Mouse (Mus musculus): Measurements from ENCODE around the gene Higd1c. TPM values are rescaled to one million over a fixed set of nuclear protein-coding genes. Genes with fewer than 3 reads are reported as not detected.
"Not testable (repeated sequence)": the region's sequence is repeated elsewhere in the genome, so short reads cannot be mapped to it uniquely, and the experiment has no call there.

Higd1c gene
- polyA plus RNA-seq, 1 experiment from 2014 or later, result not detected

DNA sequence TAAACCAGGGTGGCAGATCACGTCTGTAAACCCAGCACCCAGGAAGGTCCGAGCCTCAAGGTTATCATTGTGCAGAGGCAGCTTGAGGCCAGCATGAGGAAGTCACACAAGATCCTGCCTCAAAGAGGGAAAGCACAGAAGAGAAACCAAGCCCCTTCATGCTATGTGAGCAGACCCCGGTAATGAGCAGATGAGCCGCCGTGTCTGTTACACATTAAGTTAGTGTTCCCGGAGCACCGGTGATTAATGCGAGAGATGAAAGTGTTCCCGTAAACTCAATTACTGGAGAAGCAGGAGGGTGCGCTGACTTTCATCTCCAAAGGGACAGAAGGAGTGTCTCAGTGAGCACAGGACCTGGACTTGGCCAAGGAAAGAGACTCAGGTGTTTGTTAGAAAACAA, 35.0 kb upstream of the Higd1c start:
- ATAC-seq (replicated peaks; ENCODE audit: insufficient number of reproducible peaks, low FRiP score, low TSS enrichment); H3K36me3 ChIP-seq (ENCODE audit: control insufficient read depth, insufficient read depth, low read length); H3K27me3 ChIP-seq (ENCODE audit: control insufficient read depth, insufficient read depth, low read length); H3K4me1 ChIP-seq (ENCODE audit: control insufficient read depth, insufficient read depth, low read length); H3K4me3 ChIP-seq (ENCODE audit: low read depth, low read length); H3K9me3 ChIP-seq (replicated peaks; ENCODE audit: control insufficient read depth, low read length); H3K4me2 ChIP-seq; H3K9ac ChIP-seq (ENCODE audit: low read depth, low read length); H3K27ac ChIP-seq (ENCODE audit: low read depth, low read length): not testable (repeated sequence)
- WGBS (ENCODE audit: insufficient replicate concordance), result 82% methylated on average over 10 of the region's 10 CpGs

GRCm38 (mm10) chr15:100330739-100331138, 33.6 kb upstream of the Higd1c start:
- ATAC-seq (replicated peaks; ENCODE audit: insufficient number of reproducible peaks, low FRiP score, low TSS enrichment), result no peak
- H3K4me2 ChIP-seq, result no peak overlapping the region
- no peaks in the 10 kb centered on the region for H3K27me3 ChIP-seq (ENCODE audit: control insufficient read depth, insufficient read depth, low read length)
- H3K4me3 ChIP-seq (ENCODE audit: low read depth, low read length), result no peak overlapping the region
- H3K27ac ChIP-seq (ENCODE audit: low read depth, low read length), result no peak overlapping the region
- no peaks in the 10 kb centered on the region for H3K9me3 ChIP-seq (replicated peaks; ENCODE audit: control insufficient read depth, low read length)
- H3K9ac ChIP-seq (ENCODE audit: low read depth, low read length), result no peak overlapping the region
- 86% methylated on average over 7 of the region's 7 CpGs for WGBS (ENCODE audit: insufficient replicate concordance)
- H3K4me1 ChIP-seq (ENCODE audit: control insufficient read depth, insufficient read depth, low read length), result no peaks in the 10 kb centered on the region
- H3K36me3 ChIP-seq (ENCODE audit: control insufficient read depth, insufficient read depth, low read length), result no peaks in the 10 kb centered on the region

GRCm38 (mm10) chr15:100332077-100332961, 32.0 kb upstream of the Higd1c start:
- H3K36me3 ChIP-seq (ENCODE audit: control insufficient read depth, insufficient read depth, low read length); H3K27me3 ChIP-seq (ENCODE audit: control insufficient read depth, insufficient read depth, low read length); H3K9me3 ChIP-seq (replicated peaks; ENCODE audit: control insufficient read depth, low read length); H3K9ac ChIP-seq (ENCODE audit: low read depth, low read length); H3K27ac ChIP-seq (ENCODE audit: low read depth, low read length); ATAC-seq (replicated peaks; ENCODE audit: insufficient number of reproducible peaks, low FRiP score, low TSS enrichment); H3K4me2 ChIP-seq; H3K4me3 ChIP-seq (ENCODE audit: low read depth, low read length); H3K4me1 ChIP-seq (ENCODE audit: control insufficient read depth, insufficient read depth, low read length): not testable (repeated sequence)
- 18% methylated on average over 1 of the region's 10 CpGs for WGBS (ENCODE audit: insufficient replicate concordance)

- H3K4me3 ChIP-seq (ENCODE audit: low read depth, low read length), result no peak within 1 kb of the TSS
- no peak within 1 kb of the TSS for H3K27ac ChIP-seq (ENCODE audit: low read depth, low read length)
- no peaks in the 10 kb centered on the region for H3K9me3 ChIP-seq (replicated peaks; ENCODE audit: control insufficient read depth, low read length)
- no peaks in the 10 kb centered on the region for H3K27me3 ChIP-seq (ENCODE audit: control insufficient read depth, insufficient read depth, low read length)
- H3K36me3 ChIP-seq (ENCODE audit: control insufficient read depth, insufficient read depth, low read length), result no peaks in the 10 kb centered on the region
- H3K9ac ChIP-seq (ENCODE audit: low read depth, low read length), result no peak within 1 kb of the TSS
- no peaks in the 10 kb centered on the region for H3K4me1 ChIP-seq (ENCODE audit: control insufficient read depth, insufficient read depth, low read length)
- WGBS (ENCODE audit: insufficient replicate concordance), result 81% methylated on average over 10 of the region's 10 CpGs
- H3K4me2 ChIP-seq, result no peak within 1 kb of the TSS
- ATAC-seq (replicated peaks; ENCODE audit: insufficient number of reproducible peaks, low FRiP score, low TSS enrichment), result no peak
Observed at GRCm38 (mm10) chr15:100334629-100335028, 29.7 kb upstream of the Higd1c start, which contains the start of gene Mettl7a3. Gene Mettl7a3, plus strand, starts transcription at chr15:100334929.

DNA sequence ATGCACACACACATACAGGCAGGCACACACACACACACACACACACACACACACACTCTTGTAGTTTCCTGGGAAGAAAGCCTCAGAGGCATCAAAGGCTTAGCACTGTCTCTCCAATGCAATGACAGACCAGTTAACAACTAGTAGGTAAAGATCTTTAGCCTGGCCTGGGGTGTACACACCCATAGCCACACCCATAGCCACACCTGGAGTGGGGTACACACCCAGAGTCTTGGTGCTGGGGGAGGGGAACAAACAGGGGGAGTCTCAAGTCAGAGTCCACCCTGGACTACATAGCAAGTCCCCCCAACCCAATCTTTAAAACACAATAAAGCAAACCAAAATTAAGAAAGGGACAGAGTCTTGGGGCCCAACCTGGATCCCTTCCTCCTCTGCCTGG, 27.0 kb upstream of the Higd1c start:
- not testable (repeated sequence) for H3K4me1 ChIP-seq (ENCODE audit: control insufficient read depth, insufficient read depth, low read length); H3K9ac ChIP-seq (ENCODE audit: low read depth, low read length); H3K36me3 ChIP-seq (ENCODE audit: control insufficient read depth, insufficient read depth, low read length); H3K4me2 ChIP-seq; H3K27me3 ChIP-seq (ENCODE audit: control insufficient read depth, insufficient read depth, low read length); H3K9me3 ChIP-seq (replicated peaks; ENCODE audit: control insufficient read depth, low read length); ATAC-seq (replicated peaks; ENCODE audit: insufficient number of reproducible peaks, low FRiP score, low TSS enrichment); H3K27ac ChIP-seq (ENCODE audit: low read depth, low read length); H3K4me3 ChIP-seq (ENCODE audit: low read depth, low read length)

- H3K4me3 ChIP-seq (ENCODE audit: low read depth, low read length); H3K27me3 ChIP-seq (ENCODE audit: control insufficient read depth, insufficient read depth, low read length); H3K36me3 ChIP-seq (ENCODE audit: control insufficient read depth, insufficient read depth, low read length); H3K4me2 ChIP-seq; H3K4me1 ChIP-seq (ENCODE audit: control insufficient read depth, insufficient read depth, low read length); H3K27ac ChIP-seq (ENCODE audit: low read depth, low read length); H3K9ac ChIP-seq (ENCODE audit: low read depth, low read length); H3K9me3 ChIP-seq (replicated peaks; ENCODE audit: control insufficient read depth, low read length): not testable (repeated sequence)
- 36% methylated on average over 10 of the region's 10 CpGs for WGBS (ENCODE audit: insufficient replicate concordance)
- 0 out of 2 replicates have a peak, but pooled peaks have one; percentile 14 for ATAC-seq (replicated peaks; ENCODE audit: insufficient number of reproducible peaks, low FRiP score, low TSS enrichment)
Observed at GRCm38 (mm10) chr15:100337847-100338246, 26.5 kb upstream of the Higd1c start.

DNA sequence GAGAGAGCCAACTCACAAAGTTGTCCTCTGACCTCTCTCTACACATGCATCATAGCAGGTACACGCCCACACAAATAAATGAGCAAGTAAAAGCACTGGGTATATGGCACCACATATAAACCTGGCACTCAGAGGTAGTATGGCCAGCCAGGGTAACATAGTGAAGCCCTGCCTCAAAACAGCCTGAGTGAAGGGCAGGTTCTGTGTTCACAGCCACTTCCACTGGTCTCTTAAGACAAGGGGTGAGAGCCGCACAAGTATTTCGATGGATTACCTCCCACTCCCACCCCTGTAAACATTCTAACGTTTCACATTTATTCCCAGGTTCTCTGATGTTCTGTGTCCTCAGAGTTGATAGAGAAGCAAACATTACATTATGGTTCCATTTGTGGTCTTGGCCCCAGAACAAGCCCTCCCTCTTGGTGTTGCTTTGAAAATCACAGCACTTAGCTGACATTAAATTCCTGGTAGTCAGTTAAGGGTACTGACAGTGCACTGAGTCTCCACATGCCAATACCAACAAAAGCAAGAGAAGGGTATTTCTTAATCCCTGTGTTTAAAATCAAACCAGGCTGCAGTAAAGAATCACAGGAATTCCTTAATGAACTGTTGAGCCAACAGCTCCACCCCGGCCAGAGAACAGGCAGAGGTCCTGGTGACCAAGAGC, 22.9 kb upstream of the Higd1c start:
- H3K9me3 ChIP-seq (replicated peaks; ENCODE audit: control insufficient read depth, low read length); H3K36me3 ChIP-seq (ENCODE audit: control insufficient read depth, insufficient read depth, low read length); H3K4me3 ChIP-seq (ENCODE audit: low read depth, low read length); H3K4me2 ChIP-seq; H3K4me1 ChIP-seq (ENCODE audit: control insufficient read depth, insufficient read depth, low read length); ATAC-seq (replicated peaks; ENCODE audit: insufficient number of reproducible peaks, low FRiP score, low TSS enrichment); H3K27ac ChIP-seq (ENCODE audit: low read depth, low read length); H3K9ac ChIP-seq (ENCODE audit: low read depth, low read length); H3K27me3 ChIP-seq (ENCODE audit: control insufficient read depth, insufficient read depth, low read length): not testable (repeated sequence)
- 77% methylated on average over 4 of the region's 5 CpGs for WGBS (ENCODE audit: insufficient replicate concordance)

DNA sequence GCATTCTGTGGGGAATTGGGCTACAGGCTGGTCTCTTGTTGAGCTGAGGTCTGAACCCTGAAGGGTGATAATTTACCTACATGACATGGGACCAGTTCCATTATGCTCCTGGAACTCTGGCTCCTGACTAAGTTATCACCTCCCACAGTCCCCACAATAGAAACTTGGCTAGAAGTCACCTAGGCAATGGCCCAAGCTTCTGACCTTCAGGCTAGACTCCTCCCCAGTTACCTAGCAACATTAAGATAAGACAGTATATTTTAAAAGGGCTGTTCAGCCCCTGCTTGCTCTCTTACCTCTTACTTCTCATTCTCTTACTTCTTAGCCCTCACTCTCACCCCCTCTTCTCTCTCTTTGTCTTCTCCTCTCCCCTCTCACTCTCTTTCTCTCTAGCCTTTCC, 18.9 kb upstream of the Higd1c start:
- Histone ChIP-seq H3K4me1 (ENCODE audit: control insufficient read depth, insufficient read depth, low read length) (0 out of 2 replicates have a peak, but pooled peaks cover 6% of the 10 kb centered on the region), H3K4me2 (no peak overlapping the region), H3K27me3 (ENCODE audit: control insufficient read depth, insufficient read depth, low read length) (no peaks in the 10 kb centered on the region), H3K36me3 (ENCODE audit: control insufficient read depth, insufficient read depth, low read length) (no peaks in the 10 kb centered on the region), H3K9ac (ENCODE audit: low read depth, low read length) (no peak overlapping the region), H3K9me3 (replicated peaks; ENCODE audit: control insufficient read depth, low read length) (no peaks in the 10 kb centered on the region), H3K27ac (ENCODE audit: low read depth, low read length) (no peak overlapping the region), H3K4me3 (ENCODE audit: low read depth, low read length) (no peak overlapping the region)
- no peak for ATAC-seq (replicated peaks; ENCODE audit: insufficient number of reproducible peaks, low FRiP score, low TSS enrichment)

All from heart, embryonic 11.5 days (tissue).